Mouse (Mus musculus): ENCODE results near the gene Znrf3.

Gene Znrf3

DNA sequence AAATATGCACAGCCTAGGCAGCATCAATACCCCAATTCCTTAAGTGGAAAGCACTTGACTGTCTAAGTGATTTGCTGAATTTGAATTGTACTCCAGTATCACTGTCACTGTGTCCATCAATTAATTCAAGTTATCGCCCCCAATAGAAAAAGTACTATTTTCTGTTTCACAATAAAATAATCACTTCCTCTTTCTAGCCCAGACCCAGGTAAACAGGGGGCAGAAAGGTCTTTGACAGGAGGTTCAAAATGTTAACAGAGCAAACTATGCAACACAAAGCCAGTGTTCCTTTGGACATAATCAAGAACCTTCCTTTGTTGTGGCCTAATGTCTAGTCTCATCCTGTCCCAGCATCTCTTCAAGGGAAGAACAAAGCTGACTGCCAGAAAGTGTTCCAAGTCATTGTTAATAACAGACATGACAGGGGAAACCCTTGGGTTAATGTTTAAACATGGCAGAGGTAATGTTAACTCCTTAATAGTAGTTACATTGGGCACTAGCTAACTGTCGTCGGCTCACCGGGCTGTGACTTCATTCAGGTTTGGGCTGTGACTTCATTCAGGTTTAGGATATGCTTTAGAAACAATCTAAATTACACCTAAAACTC is 42.4 kb downstream of the Znrf3 start:
- in situ Hi-C loops (cut with MboI; ENCODE audit: low sequenced_read_pairs), result no loop called here

DNA sequence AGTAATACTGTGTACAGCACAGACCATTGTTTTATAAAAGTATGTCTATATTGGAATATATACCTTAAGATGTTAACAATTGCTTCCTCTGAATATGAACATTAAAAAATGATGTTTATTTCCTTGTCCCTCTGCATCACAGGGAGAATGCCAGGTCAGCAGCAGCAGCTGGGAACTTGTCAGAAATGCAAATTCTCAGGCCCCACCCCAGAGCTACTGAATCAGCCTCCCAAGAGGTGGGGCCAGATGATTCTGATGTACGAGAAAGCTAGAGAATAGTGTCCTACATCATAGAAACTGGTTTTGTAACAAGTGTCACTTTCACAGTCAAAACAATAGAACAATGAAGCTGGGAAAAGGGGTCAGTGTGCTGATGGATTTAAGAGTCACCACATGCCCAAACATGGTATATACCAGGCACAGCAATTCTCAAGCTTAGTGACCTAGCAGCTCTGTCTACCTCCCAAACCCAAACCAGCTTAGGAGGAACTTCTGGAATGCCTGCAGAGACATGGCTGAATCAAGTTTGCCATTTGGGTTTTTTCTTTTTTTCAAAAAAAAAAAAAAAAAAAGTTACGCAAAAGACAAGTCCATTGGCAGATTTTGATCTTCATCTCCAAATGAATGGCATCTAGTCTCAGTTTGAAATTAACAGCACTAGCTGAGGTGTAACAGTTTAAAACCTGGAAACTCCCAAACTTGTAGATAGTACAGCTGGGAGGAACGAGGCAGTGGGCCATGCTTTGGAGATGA is 46.2 kb downstream of the Znrf3 start:
- in situ Hi-C loops (cut with MboI; ENCODE audit: low sequenced_read_pairs), result no loop called here

DNA sequence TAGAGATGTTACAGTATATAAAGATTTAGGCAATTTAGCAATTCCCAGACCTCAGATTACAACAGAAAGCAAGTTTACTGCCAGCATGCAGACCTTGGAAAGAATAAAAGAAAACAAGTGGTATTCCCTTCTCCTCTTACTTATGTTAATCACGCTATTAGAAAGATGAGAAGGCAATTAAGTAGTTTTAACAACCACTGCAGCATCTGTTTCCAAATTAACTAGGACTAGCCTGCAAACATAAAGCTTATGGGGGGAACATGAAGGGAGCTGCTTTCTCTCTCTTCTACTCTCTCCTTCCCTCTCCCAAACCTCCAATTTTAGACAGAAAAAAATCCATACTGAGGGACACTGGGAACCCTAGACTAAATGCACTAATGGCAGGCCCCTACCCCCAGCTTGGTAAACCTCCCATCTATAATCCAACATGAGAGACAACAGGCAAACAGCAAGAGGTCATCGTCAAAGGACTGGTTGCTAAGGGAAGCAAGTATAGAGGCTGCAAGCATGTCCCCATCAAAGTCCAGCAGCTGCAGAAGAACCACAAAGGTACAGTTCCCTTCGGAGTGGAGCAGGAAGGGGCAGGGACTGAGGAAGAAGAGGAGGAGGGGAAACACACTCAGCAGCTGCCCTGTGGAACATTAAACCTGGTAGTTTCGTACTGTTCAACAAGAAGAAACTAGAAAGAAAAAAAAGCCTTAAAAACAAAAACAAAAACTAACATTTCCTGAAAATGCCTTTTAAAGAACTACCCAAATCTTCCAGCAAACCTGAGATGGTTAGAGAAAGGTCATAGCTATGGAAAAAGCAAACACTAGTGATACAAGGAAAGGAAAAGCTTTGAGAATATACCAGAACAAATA is 53.4 kb downstream of the Znrf3 start:
- in situ Hi-C loops (cut with MboI; ENCODE audit: low sequenced_read_pairs), result no loop called here

- in situ Hi-C loops (cut with MboI; ENCODE audit: low sequenced_read_pairs), result no loop called here
Observed at GRCm38 (mm10) chr11:5382652-5383051, 62.0 kb downstream of the Znrf3 start.

GRCm38 (mm10) chr11:5381226-5381625 is 63.4 kb downstream of the Znrf3 start:
- in situ Hi-C loops (cut with MboI; ENCODE audit: low sequenced_read_pairs), result no loop called here

DNA sequence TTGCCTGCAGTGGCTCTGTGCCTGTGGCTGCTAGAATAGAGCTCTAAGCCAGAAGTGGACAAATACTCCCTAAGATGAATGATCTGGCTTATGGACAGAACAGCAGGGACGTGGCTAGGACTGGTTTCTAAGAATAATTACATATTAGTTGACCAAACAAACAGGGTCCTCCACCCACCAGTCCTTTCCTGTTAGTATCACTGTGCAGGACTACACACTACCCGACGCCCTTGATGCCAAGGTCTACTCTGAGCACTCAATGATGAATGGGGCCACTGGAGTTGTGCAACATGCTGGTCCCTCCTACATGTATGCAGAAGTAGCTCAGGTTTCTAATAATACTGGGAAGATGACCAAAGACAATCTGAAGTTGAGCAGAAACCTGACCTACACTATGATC is 64.4 kb downstream of the Znrf3 start:
- in situ Hi-C loops (cut with MboI; ENCODE audit: low sequenced_read_pairs), result no loop called here

DNA sequence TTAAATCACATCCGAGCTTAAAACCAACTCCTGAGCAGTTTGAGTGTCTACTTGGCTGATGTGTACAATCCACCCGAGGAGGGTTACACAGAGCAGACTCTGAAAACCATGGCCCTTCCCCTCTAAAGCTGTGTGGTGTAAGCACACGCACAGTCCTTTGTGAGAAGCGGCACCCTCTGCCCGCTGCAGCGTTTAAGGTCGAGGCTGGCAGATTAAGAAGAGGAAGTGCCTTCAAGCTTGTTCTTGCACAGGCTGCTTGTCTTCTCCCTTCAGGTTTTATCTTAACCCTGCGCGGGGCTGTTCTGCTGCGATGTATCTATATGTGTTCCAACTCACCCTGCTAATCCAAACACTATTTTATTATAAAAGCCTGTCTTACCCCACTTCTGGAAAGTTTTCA is 75.5 kb downstream of the Znrf3 start:
- in situ Hi-C loops (cut with MboI; ENCODE audit: low sequenced_read_pairs), result no loop called here

DNA sequence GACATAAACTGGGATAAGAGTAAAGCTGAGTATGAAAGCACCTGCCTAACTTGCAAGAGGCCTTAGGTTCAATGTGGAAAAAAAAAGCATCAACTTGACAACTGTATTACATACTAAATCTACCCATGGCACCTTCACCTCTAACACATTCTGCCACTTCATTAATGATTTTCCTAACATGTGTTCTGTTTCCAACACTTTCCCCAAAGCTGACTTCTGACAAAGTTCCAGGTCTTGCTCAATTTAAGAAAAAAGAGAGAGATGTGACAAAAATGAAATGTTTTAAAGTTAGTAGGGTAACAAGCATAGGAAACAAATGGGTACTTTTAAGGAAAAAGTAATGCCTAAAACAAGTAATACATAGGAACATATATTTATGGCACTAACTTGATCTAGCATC is 76.2 kb downstream of the Znrf3 start:
- in situ Hi-C loops (cut with MboI; ENCODE audit: low sequenced_read_pairs), result no loop called here

GRCm38 (mm10) chr11:5355266-5355764 is 89.3 kb downstream of the Znrf3 start:
- in situ Hi-C loops (cut with MboI; ENCODE audit: low sequenced_read_pairs), result no loop called here

- in situ Hi-C loops (cut with MboI; ENCODE audit: low sequenced_read_pairs), result no loop called here
Observed at GRCm38 (mm10) chr11:5354753-5355152, 89.9 kb downstream of the Znrf3 start.

GRCm38 (mm10) chr11:5353032-5353431 is 91.6 kb downstream of the Znrf3 start:
- in situ Hi-C loops (cut with MboI; ENCODE audit: low sequenced_read_pairs), result no loop called here

DNA sequence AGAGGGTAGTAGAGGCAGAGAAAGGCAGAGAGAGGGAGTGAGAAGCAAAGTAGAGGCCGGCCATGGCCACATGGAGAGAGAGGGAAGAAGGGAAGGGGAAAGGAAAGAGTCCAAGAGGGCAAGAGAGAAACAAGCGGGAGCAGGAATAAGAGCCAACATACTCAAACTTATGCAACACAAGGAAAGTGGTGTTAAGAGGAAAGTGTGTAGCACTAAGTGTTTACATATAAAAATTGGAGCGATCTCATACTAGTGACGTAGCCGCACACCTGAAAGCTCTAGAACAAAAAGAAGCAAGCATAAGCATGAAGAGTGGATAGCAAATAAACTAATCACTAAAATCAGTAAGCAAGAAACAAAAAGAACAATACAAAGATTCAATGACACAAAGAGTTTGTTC is 95.2 kb downstream of the Znrf3 start:
- in situ Hi-C loops (cut with MboI; ENCODE audit: low sequenced_read_pairs), result no loop called here

DNA sequence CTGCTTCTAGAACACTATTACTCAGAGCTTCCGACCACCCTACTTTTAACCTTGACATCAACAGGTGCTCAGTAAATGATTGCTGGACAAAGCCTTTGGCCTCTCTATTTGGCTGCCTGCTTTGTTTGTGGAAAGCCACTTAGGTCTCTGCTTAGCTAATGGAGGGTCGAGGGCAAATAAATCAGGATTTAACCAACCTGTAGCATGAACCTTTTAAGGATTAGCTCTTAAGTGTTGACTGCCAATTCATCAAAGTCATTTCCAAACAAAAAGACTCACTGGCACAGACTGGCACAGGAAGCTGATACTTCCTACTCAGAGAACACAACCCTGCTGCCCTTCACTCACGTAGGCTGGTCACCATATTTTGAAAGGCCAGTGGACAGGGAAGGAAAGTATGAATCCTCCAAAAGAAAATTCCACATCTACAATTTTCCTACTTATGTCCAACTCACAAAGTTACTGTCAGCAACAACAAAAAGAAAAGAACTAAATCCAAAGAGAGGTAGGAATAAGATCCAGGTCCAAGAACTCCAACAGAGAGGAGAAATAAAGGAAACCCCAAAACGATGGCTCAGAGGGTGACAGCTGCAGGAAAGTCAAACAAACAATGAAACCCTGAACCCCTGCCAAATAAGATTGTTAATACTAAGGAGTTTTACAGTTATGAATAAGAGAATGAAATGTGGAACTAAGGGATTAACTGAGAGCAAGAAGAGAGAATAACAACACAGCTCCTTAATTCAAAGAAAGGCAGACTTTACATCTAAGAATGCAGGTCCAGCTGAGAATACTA is 97.6 kb downstream of the Znrf3 start:
- in situ Hi-C loops (cut with MboI; ENCODE audit: low sequenced_read_pairs), result no loop called here

DNA sequence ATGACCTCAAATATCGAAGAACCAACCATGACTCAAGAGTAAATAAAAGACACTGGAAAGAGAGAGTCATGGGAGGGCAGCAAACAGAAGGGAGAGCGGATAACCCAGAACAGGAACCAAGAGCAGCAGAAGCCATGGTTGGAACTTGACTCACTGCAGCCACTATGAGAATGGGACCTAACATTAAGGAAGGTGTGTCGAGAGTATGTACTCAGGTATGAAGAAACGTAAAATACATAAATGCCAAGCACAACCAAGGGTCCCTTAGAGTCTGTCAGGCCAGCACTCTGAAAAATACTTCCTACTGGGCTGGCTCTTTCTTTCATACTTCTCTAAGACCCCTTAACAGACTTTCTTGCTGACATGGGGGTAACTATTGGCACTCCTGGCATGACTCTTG is 100.9 kb downstream of the Znrf3 start:
- in situ Hi-C loops (cut with MboI; ENCODE audit: low sequenced_read_pairs), result no loop called here

- in situ Hi-C loops (cut with MboI; ENCODE audit: low sequenced_read_pairs), result no loop called here
Observed at GRCm38 (mm10) chr11:5339732-5340131, 104.9 kb downstream of the Znrf3 start.

DNA sequence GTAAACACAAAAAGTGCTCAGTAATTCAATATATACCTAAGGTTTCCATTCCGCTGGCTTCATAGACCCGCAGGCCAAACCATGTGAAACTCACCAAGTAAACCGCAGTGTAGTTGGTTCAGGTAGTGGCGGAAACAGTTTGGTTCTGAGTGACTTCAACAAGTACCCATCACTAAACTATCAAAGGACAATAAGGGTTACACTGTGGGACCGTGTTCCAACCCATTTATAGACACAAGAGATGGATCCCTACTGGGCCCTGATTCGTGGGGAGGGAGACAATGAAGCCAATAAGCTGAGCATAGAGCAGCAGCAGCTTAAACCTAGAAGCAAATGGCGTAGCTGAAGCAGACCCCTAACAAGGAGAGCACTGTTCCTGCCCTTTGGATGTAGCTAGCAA is 107.8 kb downstream of the Znrf3 start:
- in situ Hi-C loops (cut with MboI; ENCODE audit: low sequenced_read_pairs), result no loop called here

- in situ Hi-C loops (cut with MboI; ENCODE audit: low sequenced_read_pairs), result no loop called here
Observed at GRCm38 (mm10) chr11:5336269-5336668, 108.4 kb downstream of the Znrf3 start.

DNA sequence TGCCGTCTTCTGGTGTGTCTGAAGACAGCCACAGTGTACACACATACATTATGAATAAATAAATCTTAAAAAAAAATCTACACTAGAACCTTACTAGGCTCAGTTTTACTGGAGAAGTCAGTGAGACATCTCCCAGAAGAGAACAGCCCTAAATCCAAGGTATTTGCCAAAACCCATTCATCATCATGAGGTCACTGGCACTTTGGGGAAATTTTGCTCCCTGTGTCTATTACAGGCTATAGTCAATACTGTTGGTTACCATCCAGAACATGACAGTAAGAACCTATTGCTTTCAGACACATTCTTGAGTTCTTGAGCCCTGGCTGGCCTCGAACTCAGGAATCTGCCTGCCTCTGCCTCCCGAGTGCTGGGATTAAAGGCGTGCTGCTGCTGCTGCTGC is 113.8 kb downstream of the Znrf3 start:
- in situ Hi-C loops (cut with MboI; ENCODE audit: low sequenced_read_pairs), result no loop called here

GRCm38 (mm10) chr11:5327693-5328092 is 117.0 kb downstream of the Znrf3 start:
- in situ Hi-C loops (cut with MboI; ENCODE audit: low sequenced_read_pairs), result no loop called here

DNA sequence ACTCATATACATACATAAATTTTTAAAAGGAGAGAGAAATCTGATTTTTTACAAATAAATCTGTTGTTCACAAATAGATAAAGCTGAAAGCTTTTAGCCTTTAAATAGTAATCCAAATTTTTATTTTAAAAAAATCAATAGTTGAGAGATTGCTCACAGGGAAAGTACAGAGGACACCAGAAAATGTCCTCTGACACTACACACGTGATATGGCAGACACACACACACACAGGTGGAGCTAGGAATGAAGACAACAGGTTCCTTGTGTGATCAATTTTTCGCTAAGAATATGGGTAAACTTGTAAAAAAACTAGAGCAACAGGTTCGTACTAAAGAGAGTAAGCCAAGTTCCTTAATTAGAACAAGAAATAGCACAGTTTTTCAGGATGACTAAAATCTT is 118.4 kb downstream of the Znrf3 start:
- in situ Hi-C loops (cut with MboI; ENCODE audit: low sequenced_read_pairs), result no loop called here

GRCm38 (mm10) chr11:5325217-5325616 is 119.4 kb downstream of the Znrf3 start:
- in situ Hi-C loops (cut with MboI; ENCODE audit: low sequenced_read_pairs), result no loop called here

Data from CH12F3 (cell line).